Mouse (Mus musculus) hindbrain, postnatal 0 days (tissue): ENCODE measurements around the gene Ccdc157. TPM values are rescaled to one million over a fixed set of nuclear protein-coding genes. Genes with fewer than 3 reads are reported as not detected.
A peak's percentile ranks its signal among the peaks of the same experiment; 100 is the strongest.
"Not testable (repeated sequence)": the region's sequence is repeated elsewhere in the genome, so short reads cannot be mapped to it uniquely, and the experiment has no call there.

Experiments
- ATAC-seq: fragments of 200-750 bp; cut with Nextera tagmentation; 2 replicates; pipeline ENCODE4 v1.8.0; 2017; ENCODE audit warnings: mild to moderate bottlenecking, moderate TSS enrichment, moderate library complexity
- DNase-seq: peaks from one replicate; pipeline ENCODE4 v3.0.0-alpha.2; 2015; ENCODE audit warnings: low spot score
- H3K27ac ChIP-seq: fragments of 300-500 bp; sonication (generic); 2 replicates; pipeline ENCODE4 v1.5.1; 2014; ENCODE audit warnings: mild to moderate bottlenecking
- H3K27me3 ChIP-seq: fragments of 300-500 bp; sonication (generic); 2 replicates; pipeline ENCODE4 v1.6.1; 2014; ENCODE audit warnings: low read length, mixed read lengths; ENCODE audit not compliant: insufficient read depth
- H3K36me3 ChIP-seq: fragments of 300-500 bp; sonication (generic); 2 replicates; pipeline ENCODE4 v1.6.1; 2014; ENCODE audit warnings: low read length, mixed read lengths; ENCODE audit not compliant: insufficient read depth
- H3K4me1 ChIP-seq: fragments of 300-500 bp; sonication (generic); 2 replicates; pipeline ENCODE4 v1.6.1; 2014; ENCODE audit warnings: antibody characterized with exemption, low read length, mixed read lengths; ENCODE audit not compliant: insufficient read depth
- H3K4me2 ChIP-seq: fragments of 300-500 bp; sonication (generic); 2 replicates; pipeline ENCODE4 v1.6.1; 2014; ENCODE audit warnings: low read depth, mild to moderate bottlenecking, low read length, moderate library complexity, mixed read lengths
- H3K4me3 ChIP-seq: fragments of 300-500 bp; sonication (generic); 2 replicates; pipeline ENCODE4 v1.5.1; 2014; ENCODE audit warnings: low read length
- H3K9ac ChIP-seq: fragments of 300-500 bp; sonication (generic); replicated peaks from 2 replicates; pipeline ENCODE4 v1.6.1; 2014; ENCODE audit warnings: mild to moderate bottlenecking, low read length, moderate library complexity, mixed read lengths
- H3K9me3 ChIP-seq: fragments of 300-500 bp; sonication (generic); 2 replicates; pipeline ENCODE4 v1.6.1; 2016; ENCODE audit warnings: low read length, mixed read lengths
- CTCF ChIP-seq: IDR thresholded peaks from 2 replicates; pipeline ENCODE4 v1.5.1; 2016; ENCODE audit warnings: antibody characterized with exemption, control low read depth, low read depth
- WGBS: fragments of 180-500 bp; shearing (Covaris S2); extraction: QIAGEN DNeasy Blood & Tissue Kit; methylation state at CpG from one replicate; pipeline ENCODE4 v1.1.7; 2014; 5-methylcytosine and 5-hydroxymethylcytosine counted together
- polyA plus RNA-seq: library from polyadenylated mRNA; unstranded; fragments of >200 nt; fragmentation: Nextera tagmentation; extraction: Ambion mirVana; gene quantifications from 2 replicates; pipeline ENCODE4 v1.2.1, GENCODE M21; 2015
- total RNA-seq: library from RNA; depleted of rRNA; stranded (reverse); fragments of >200 nt; gene quantifications from 2 replicates; pipeline ENCODE4 v1.2.3, GENCODE M21; 2014

Ccdc157 gene
- total and polyA plus RNA-seq, 2 experiments from 2014 or later = 10.9 to 20.8 TPM

- H3K4me1 ChIP-seq = peaks cover 25% of the 10 kb centered on the region
- H3K27ac ChIP-seq = no peak overlapping the region
- no peaks in the 10 kb centered on the region for H3K36me3 ChIP-seq
- H3K9ac ChIP-seq = no peak overlapping the region
- DNase-seq = peak; percentile 55
- WGBS = 30% methylated on average over 11 of the region's 11 CpGs
- H3K4me3 ChIP-seq = 0 out of 2 replicates have a peak overlapping the region, but pooled peaks have one; percentile 63
- 0 out of 2 replicates have a peak, but pooled peaks have one; percentile 16 for ATAC-seq
- TF ChIP-seq CTCF = 0 out of 2 replicates have a peak, but pooled peaks have one; percentile 1
- no peaks in the 10 kb centered on the region for H3K27me3 ChIP-seq
- peak overlapping the region; percentile 79 for H3K4me2 ChIP-seq
- H3K9me3 ChIP-seq = no peaks in the 10 kb centered on the region
Measured at GRCm38 (mm10) chr11:4116458-4117141, 43.5 kb downstream of the Ccdc157 start.

GRCm38 (mm10) chr11:4115407-4115806 lies 44.7 kb downstream of the Ccdc157 start:
- Histone ChIP-seq H3K36me3 (peaks cover 3% of the 10 kb centered on the region; the same call in 1 of the 2 replicates), H3K4me3 (no peak overlapping the region), H3K27ac (no peak overlapping the region), H3K4me2 (no peak overlapping the region), H3K27me3 (no peaks in the 10 kb centered on the region), H3K9me3 (no peaks in the 10 kb centered on the region), H3K9ac (no peak overlapping the region), H3K4me1 (peaks cover 25% of the 10 kb centered on the region)
- WGBS = 89% methylated on average over 4 of the region's 4 CpGs
- TF ChIP-seq CTCF = no peak
- DNase-seq = no peak
- ATAC-seq = no peak

GRCm38 (mm10) chr11:4114541-4114940 lies 45.6 kb downstream of the Ccdc157 start:
- H3K27ac ChIP-seq, H3K4me3 ChIP-seq, ATAC-seq, H3K9ac ChIP-seq, H3K27me3 ChIP-seq, H3K9me3 ChIP-seq, H3K4me2 ChIP-seq, H3K36me3 ChIP-seq, DNase-seq: not testable (repeated sequence)
- WGBS = 65% methylated on average over 6 of the region's 6 CpGs
- H3K4me1 ChIP-seq = peaks cover 22% of the 10 kb centered on the region

GRCm38 (mm10) chr11:4113970-4114369 lies 46.1 kb downstream of the Ccdc157 start:
- no peak overlapping the region for H3K4me3 ChIP-seq
- 82% methylated on average over 6 of the region's 6 CpGs for WGBS
- no peak overlapping the region for H3K27ac ChIP-seq
- no peak for TF ChIP-seq CTCF
- H3K4me2 ChIP-seq = no peak overlapping the region
- no peaks in the 10 kb centered on the region for H3K27me3 ChIP-seq
- H3K4me1 ChIP-seq = peaks cover 16% of the 10 kb centered on the region
- peaks cover 8% of the 10 kb centered on the region; the same call in 1 of the 2 replicates for H3K36me3 ChIP-seq
- H3K9ac ChIP-seq = no peak overlapping the region
- no peak for DNase-seq
- no peaks in the 10 kb centered on the region for H3K9me3 ChIP-seq
- ATAC-seq = no peak

- Histone ChIP-seq H3K4me3 (no peak overlapping the region), H3K36me3 (peaks cover 8% of the 10 kb centered on the region; the same call in 1 of the 2 replicates), H3K27ac (no peak overlapping the region), H3K9me3 (no peaks in the 10 kb centered on the region), H3K27me3 (no peaks in the 10 kb centered on the region), H3K9ac (no peak overlapping the region), H3K4me1 (peaks cover 12% of the 10 kb centered on the region; the same call in 1 of the 2 replicates), H3K4me2 (no peak overlapping the region)
- DNase-seq = no peak
- no peak for ATAC-seq
- no peak for TF ChIP-seq CTCF
- 71% methylated on average over 4 of the region's 4 CpGs for WGBS
Measured at GRCm38 (mm10) chr11:4113496-4113895, 46.6 kb downstream of the Ccdc157 start.

GRCm38 (mm10) chr11:4112861-4113260 lies 47.2 kb downstream of the Ccdc157 start:
- TF ChIP-seq CTCF = no peak
- no peak overlapping the region for H3K4me3 ChIP-seq
- DNase-seq (no peak), ATAC-seq (no peak)
- no peak overlapping the region for H3K9ac ChIP-seq
- peaks cover 8% of the 10 kb centered on the region; the same call in 1 of the 2 replicates for H3K36me3 ChIP-seq
- H3K9me3 ChIP-seq = no peaks in the 10 kb centered on the region
- H3K4me1 ChIP-seq = peaks cover 10% of the 10 kb centered on the region; the same call in 1 of the 2 replicates
- no peaks in the 10 kb centered on the region for H3K27me3 ChIP-seq
- H3K27ac ChIP-seq = no peak overlapping the region
- 78% methylated on average over 6 of the region's 6 CpGs for WGBS
- no peak overlapping the region for H3K4me2 ChIP-seq

- Histone ChIP-seq H3K36me3 (peaks cover 13% of the 10 kb centered on the region; the same call in 1 of the 2 replicates), H3K27ac (no peak overlapping the region), H3K4me3 (no peak overlapping the region), H3K4me1 (peaks cover 4% of the 10 kb centered on the region; the same call in 1 of the 2 replicates), H3K27me3 (no peaks in the 10 kb centered on the region), H3K4me2 (no peak overlapping the region), H3K9me3 (no peaks in the 10 kb centered on the region), H3K9ac (no peak overlapping the region)
- no peak for DNase-seq
- 90% methylated on average over 4 of the region's 4 CpGs for WGBS
- TF ChIP-seq CTCF = no peak
- no peak for ATAC-seq
Measured at GRCm38 (mm10) chr11:4112033-4112432, 48.1 kb downstream of the Ccdc157 start.
